Mouse (Mus musculus) CH12.LX (cell line): ENCODE measurements around the gene Arsa. TPM values are rescaled to one million over a fixed set of nuclear protein-coding genes. Genes with fewer than 3 reads are reported as not detected.

ENCODE experiments used
- DNase-seq: peaks from one replicate; pipeline ENCODE4 v3.0.0-alpha.2; 2013; ENCODE audit errors: extremely low read depth
- H3K27ac ChIP-seq: 2 replicates; pipeline ENCODE4 v1.5.1; 2012; ENCODE audit warnings: low read depth, mild to moderate bottlenecking, control low read depth, moderate library complexity; ENCODE audit not compliant: insufficient read depth
- H3K27me3 ChIP-seq: replicated peaks from 2 replicates; pipeline ENCODE3; 2012; ENCODE audit warnings: inconsistent platforms
- H3K36me3 ChIP-seq, 2 experiments: replicated peaks in 1 of 2; 2 replicates each; pipeline versions ENCODE3 to v1.6.1; 2012; ENCODE audit warnings: inconsistent platforms in 1 of 2, low read length in 1 of 2, mild to moderate bottlenecking in 1 of 2, mixed read lengths in 1 of 2, moderate library complexity in 1 of 2; ENCODE audit not compliant: control insufficient read depth in 1 of 2, insufficient read depth in 1 of 2
- H3K4me1 ChIP-seq, 2 experiments: 2 replicates each; pipeline ENCODE4 v1.6.1; 2012; ENCODE audit warnings: inconsistent platforms in 1 of 2, moderate library complexity in 1 of 2; ENCODE audit not compliant: insufficient read depth in 2 of 2, control insufficient read depth in 1 of 2
- H3K4me2 ChIP-seq: 2 replicates; pipeline ENCODE4 v1.6.1; 2012; ENCODE audit warnings: low read depth, mild to moderate bottlenecking, control low read depth; ENCODE audit not compliant: poor library complexity, insufficient read depth, severe bottlenecking
- H3K4me3 ChIP-seq, 3 experiments: fragments of 150-350 bp in 1 of 3; sonication (generic) in 1 of 3; replicated peaks in 1 of 3; 2 replicates each; pipeline versions ENCODE3 to v1.5.1; 2011 to 2012; ENCODE audit warnings: low read depth in 2 of 3, low read length in 2 of 3, mild to moderate bottlenecking in 2 of 3, moderate library complexity in 2 of 3, control low read depth in 1 of 3, improper control_type of control experiment in 1 of 3, inconsistent platforms in 1 of 3, mixed read lengths in 1 of 3; ENCODE audit not compliant: poor library complexity in 1 of 3
- H3K79me2 ChIP-seq: replicated peaks from 2 replicates; pipeline ENCODE4 v1.6.1; 2012; ENCODE audit warnings: mild to moderate bottlenecking, moderate library complexity; ENCODE audit not compliant: control insufficient read depth, poor library complexity, insufficient read depth, severe bottlenecking; ENCODE audit errors: extremely low read depth
- H3K9ac ChIP-seq: 2 replicates; pipeline ENCODE4 v1.6.1; 2012; ENCODE audit warnings: low read depth, mild to moderate bottlenecking, control low read depth, moderate library complexity; ENCODE audit not compliant: insufficient read depth
- H3K9me3 ChIP-seq: replicated peaks from 2 replicates; pipeline ENCODE3; 2012; ENCODE audit warnings: low read length, inconsistent platforms, mixed read lengths
- BHLHE40 ChIP-seq: IDR thresholded peaks from 2 replicates; pipeline ENCODE4 v1.6.1; 2011; ENCODE audit warnings: mild to moderate bottlenecking, low read depth, low read length, improper control_type of control experiment
- CHD1 ChIP-seq: IDR thresholded peaks from 2 replicates; pipeline ENCODE4 v1.6.1; 2012; ENCODE audit warnings: low read depth, low read length, improper control_type of control experiment, inconsistent platforms
- CHD2 ChIP-seq: IDR thresholded peaks from 2 replicates; pipeline ENCODE4 v1.6.1; 2011; ENCODE audit warnings: low read length, improper control_type of control experiment
- CTCF ChIP-seq, 2 experiments: IDR thresholded peaks in 1 of 2; conservative IDR thresholded peaks in 1 of 2; 2 replicates each; pipeline ENCODE4 v1.5.1; 2011 to 2012; ENCODE audit warnings: low read depth in 2 of 2, low read length in 2 of 2, improper control_type of control experiment in 1 of 2, inconsistent platforms in 1 of 2, mild to moderate bottlenecking in 1 of 2, moderate library complexity in 1 of 2
- E2F4 ChIP-seq: IDR thresholded peaks from 2 replicates; pipeline ENCODE4 v1.6.1; 2011; ENCODE audit warnings: low read depth, low read length, improper control_type of control experiment; ENCODE audit not compliant: insufficient replicate concordance
- ELF1 ChIP-seq: IDR thresholded peaks from 2 replicates; pipeline ENCODE4 v1.6.1; 2014; ENCODE audit warnings: low read depth, mild to moderate bottlenecking, inconsistent platforms, low read length, improper control_type of control experiment
- EP300 ChIP-seq: IDR thresholded peaks from 2 replicates; pipeline ENCODE4 v1.6.1; 2011; ENCODE audit warnings: low read length, improper control_type of control experiment
- ETS1 ChIP-seq: conservative IDR thresholded peaks from 2 replicates; pipeline ENCODE4 v1.6.1; 2012; ENCODE audit warnings: low read depth, mild to moderate bottlenecking, inconsistent platforms, low read length, improper control_type of control experiment, moderate library complexity
- HCFC1 ChIP-seq: IDR thresholded peaks from 2 replicates; pipeline ENCODE4 v1.6.1; 2012; ENCODE audit warnings: low read depth, mild to moderate bottlenecking, inconsistent platforms, low read length, improper control_type of control experiment
- MAFK ChIP-seq: IDR thresholded peaks from 2 replicates; pipeline ENCODE4 v1.6.1; 2011; ENCODE audit warnings: low read length, improper control_type of control experiment; ENCODE audit not compliant: insufficient replicate concordance
- MEF2A ChIP-seq: IDR thresholded peaks from 2 replicates; pipeline ENCODE4 v1.6.1; 2014; ENCODE audit warnings: low read depth, mild to moderate bottlenecking, inconsistent platforms, low read length, improper control_type of control experiment, borderline replicate concordance
- MXI1 ChIP-seq: IDR thresholded peaks from 2 replicates; pipeline ENCODE4 v1.6.1; 2011; ENCODE audit warnings: mild to moderate bottlenecking, low read depth, low read length, improper control_type of control experiment
- NELFE ChIP-seq: IDR thresholded peaks from 2 replicates; pipeline ENCODE4 v1.6.1; 2011; ENCODE audit warnings: low read depth, low read length, improper control_type of control experiment
- NRF1 ChIP-seq: IDR thresholded peaks from 2 replicates; pipeline ENCODE4 v1.6.1; 2014; ENCODE audit warnings: low read depth, mild to moderate bottlenecking, inconsistent platforms, low read length, improper control_type of control experiment, moderate library complexity
- POLR2AphosphoS2 ChIP-seq: IDR thresholded peaks from 2 replicates; pipeline ENCODE4 v1.6.1; 2011; ENCODE audit warnings: low read depth, low read length, improper control_type of control experiment
- RAD21 ChIP-seq: IDR thresholded peaks from 2 replicates; pipeline ENCODE4 v1.6.1; 2011; ENCODE audit warnings: low read depth, mild to moderate bottlenecking, low read length, improper control_type of control experiment, moderate library complexity
- RCOR1 ChIP-seq: conservative IDR thresholded peaks from 2 replicates; pipeline ENCODE4 v1.6.1; 2012; ENCODE audit warnings: low read depth, mild to moderate bottlenecking, inconsistent platforms, low read length, improper control_type of control experiment
- SIN3A ChIP-seq: IDR thresholded peaks from 2 replicates; pipeline ENCODE4 v1.6.1; 2012; ENCODE audit warnings: low read length, improper control_type of control experiment, inconsistent platforms
- SMC3 ChIP-seq: IDR thresholded peaks from 2 replicates; pipeline ENCODE4 v1.6.1; 2011; ENCODE audit warnings: low read depth, low read length, improper control_type of control experiment
- TBP ChIP-seq: conservative IDR thresholded peaks from 2 replicates; pipeline ENCODE4 v1.6.1; 2011; ENCODE audit warnings: low read depth, low read length, improper control_type of control experiment
- UBTF ChIP-seq: IDR thresholded peaks from 2 replicates; pipeline ENCODE4 v1.6.1; 2012; ENCODE audit warnings: low read depth, mild to moderate bottlenecking, inconsistent platforms, low read length, improper control_type of control experiment, moderate library complexity
- ZC3H11A ChIP-seq: IDR thresholded peaks from 2 replicates; pipeline ENCODE4 v1.6.1; 2012; ENCODE audit warnings: low read depth, mild to moderate bottlenecking, inconsistent platforms, low read length, improper control_type of control experiment
- dilution Hi-C: fragments of 300-500 bp; cut with MboI; formaldehyde crosslinking; loops from 2 replicates; pipeline ENCODE4 v1.14.3; 2020; ENCODE audit warnings: low sequenced_read_pairs; ENCODE audit not compliant: extremely low pct_unique_long_range_greater_than_20kb, extremely low pct_ligation_motif_present
- in situ Hi-C: fragments of 300-500 bp; cut with MboI; formaldehyde crosslinking; loops from 3 replicates; pipeline ENCODE4 v1.14.3; 2019; ENCODE audit warnings: low sequenced_read_pairs, low pct_ligation_motif_present, low pct_unique_long_range_greater_than_20kb, mixed read lengths
- polyA plus RNA-seq: library from polyadenylated mRNA; unstranded; fragments of >175 nt; gene quantifications from 2 replicates; pipeline ENCODE4 v1.2.1, GENCODE M21; 2012; ENCODE audit warnings: low read depth; ENCODE audit not compliant: insufficient read length
- total RNA-seq, 2 experiments: library from RNA; depleted of rRNA; stranded (reverse); fragments of 300-350 nt in 1 of 2; fragments of >200 nt in 1 of 2; gene quantifications; 2 replicates each; pipeline ENCODE4 v1.2.3; 2012 to 2014

The Arsa gene
- total and polyA plus RNA-seq, 3 experiments, result 9.3 to 10.3 (median 9.9) TPM

GRCm38 (mm10) chr15:89476475-89476815 is 780 bp downstream of the Arsa start:
- no peak for TF ChIP-seq ZC3H11A
- TF ChIP-seq HCFC1, result no peak
- TF ChIP-seq MAFK, result no peak
- TF ChIP-seq ELF1, result peak; percentile 42
- TF ChIP-seq UBTF, result no peak
- TF ChIP-seq RCOR1, result no peak
- TF ChIP-seq POLR2AphosphoS2, result no peak
- no peak for TF ChIP-seq SMC3
- TF ChIP-seq MEF2A, result no peak
- no peak for TF ChIP-seq TBP
- TF ChIP-seq SIN3A, result 0 out of 2 replicates have a peak, but pooled peaks have one; percentile 0
- TF ChIP-seq EP300, result no peak
- TF ChIP-seq RAD21, result no peak
- TF ChIP-seq NELFE, result 0 out of 2 replicates have a peak, but pooled peaks have one; percentile 3
- TF ChIP-seq CHD2, result no peak
- no peak for TF ChIP-seq CHD1
- TF ChIP-seq E2F4, result no peak
- no peak for TF ChIP-seq MXI1
- no peak; the same call in 1 of the 2 replicates for TF ChIP-seq ETS1
- no peak for TF ChIP-seq BHLHE40
- TF ChIP-seq CTCF (conservative IDR thresholded peaks at IDR 0.05 in 1 of 2, IDR thresholded peaks at IDR 0.05 in 1 of 2; ENCODE audit: low read depth in 2 of 2, low read length in 2 of 2), result no peak
- TF ChIP-seq NRF1, result no peak
- Histone ChIP-seq H3K79me2 (no peaks in the 10 kb centered on the region), H3K4me2 (peak overlapping the region; percentile 45), H3K36me3 (peaks cover 2 to 36% of the 10 kb centered on the region in 2 experiments), H3K9ac (peak overlapping the region; percentile 33), H3K4me1 (peaks cover 11 to 29% of the 10 kb centered on the region in 2 experiments), H3K4me3 (peak overlapping the region; percentile 63 to 95 (median 71)), H3K27ac (no peak overlapping the region), H3K27me3 (no peaks in the 10 kb centered on the region), H3K9me3 (no peaks in the 10 kb centered on the region)
- in situ Hi-C loops, result loop anchor here (5.0 kb wide), 1 partner anchor 56 kb away; no protein-coding TSS in a partner anchor
- dilution Hi-C loops, result no loop called here
- peak; percentile 45 for DNase-seq
